Mouse (Mus musculus) forebrain, embryonic 10.5 days (tissue): ENCODE measurements at regions not wholly inside any gene's neighbourhood (a gene's known extent, or its start where the extent isn't known, plus 50 kb on each side); places are given as distances from the start of the nearest gene placed in this dataset.

Experiments
- DNase-seq: peaks from one replicate; pipeline ENCODE4 v3.0.0-alpha.2; 2017; ENCODE audit warnings: low spot score; ENCODE audit errors: extremely low spot score
- H3K27ac ChIP-seq: fragments of 300-500 bp; sonication (generic); 2 replicates; pipeline ENCODE4 v1.5.1; 2016; ENCODE audit warnings: mild to moderate bottlenecking
- H3K27me3 ChIP-seq: fragments of 300-500 bp; sonication (generic); 2 replicates; pipeline ENCODE4 v1.6.1; 2016; ENCODE audit warnings: mild to moderate bottlenecking; ENCODE audit not compliant: poor library complexity, severe bottlenecking
- H3K36me3 ChIP-seq: fragments of 300-500 bp; sonication (generic); replicated peaks from 2 replicates; pipeline ENCODE4 v1.6.1; 2016; ENCODE audit warnings: mild to moderate bottlenecking, moderate library complexity
- H3K4me1 ChIP-seq: fragments of 300-500 bp; sonication (generic); 2 replicates; pipeline ENCODE4 v1.6.1; 2016
- H3K4me3 ChIP-seq: fragments of 300-500 bp; sonication (generic); 2 replicates; pipeline ENCODE4 v1.5.1; 2016; ENCODE audit warnings: mild to moderate bottlenecking, moderate library complexity
- H3K9me3 ChIP-seq: fragments of 300-500 bp; sonication (generic); 2 replicates; pipeline ENCODE4 v1.6.1; 2016; ENCODE audit warnings: mild to moderate bottlenecking, moderate library complexity
- WGBS: fragments of 180-500 bp; shearing (Covaris S2); methylation state at CpG from one replicate; pipeline ENCODE4 v1.1.7; 2016; 5-methylcytosine and 5-hydroxymethylcytosine counted together

- no peak overlapping the region for H3K4me3 ChIP-seq
- WGBS, result 15% methylated on average over 4 of the region's 4 CpGs
- H3K9me3 ChIP-seq, result no peaks in the 10 kb centered on the region
- peaks cover 8% of the 10 kb centered on the region for H3K4me1 ChIP-seq
- H3K27ac ChIP-seq, result no peak overlapping the region
- DNase-seq, result no peak
- H3K36me3 ChIP-seq, result no peaks in the 10 kb centered on the region
- no peaks in the 10 kb centered on the region for H3K27me3 ChIP-seq
These were observed 234.3 kb upstream of the Hey2 start for GRCm38 (mm10) chr10:31076948-31077347.

- Histone ChIP-seq H3K9me3 (no peaks in the 10 kb centered on the region), H3K4me1 (peaks cover 8% of the 10 kb centered on the region), H3K27ac (no peak overlapping the region), H3K4me3 (no peak overlapping the region), H3K36me3 (no peaks in the 10 kb centered on the region), H3K27me3 (no peaks in the 10 kb centered on the region)
- DNase-seq, result no peak
- WGBS, result 76% methylated on average over 8 of the region's 8 CpGs
These were observed 233.8 kb upstream of the Hey2 start for GRCm38 (mm10) chr10:31076415-31076814.

- no peaks in the 10 kb centered on the region for H3K27me3 ChIP-seq
- no peak for DNase-seq
- H3K9me3 ChIP-seq, result no peaks in the 10 kb centered on the region
- 75% methylated on average over 4 of the region's 4 CpGs for WGBS
- H3K36me3 ChIP-seq, result no peaks in the 10 kb centered on the region
- H3K4me3 ChIP-seq, result no peak overlapping the region
- no peak overlapping the region for H3K27ac ChIP-seq
- peaks cover 8% of the 10 kb centered on the region for H3K4me1 ChIP-seq
These were observed 231.5 kb upstream of the Hey2 start for GRCm38 (mm10) chr10:31074004-31074645.

- H3K27me3 ChIP-seq, result no peaks in the 10 kb centered on the region
- DNase-seq, result no peak
- H3K4me3 ChIP-seq, result no peak overlapping the region
- no peaks in the 10 kb centered on the region for H3K36me3 ChIP-seq
- no peak overlapping the region for H3K27ac ChIP-seq
- no peaks in the 10 kb centered on the region for H3K4me1 ChIP-seq
- no peaks in the 10 kb centered on the region for H3K9me3 ChIP-seq
These were observed 226.1 kb upstream of the Hey2 start for GRCm38 (mm10) chr10:31068668-31069223.

- H3K4me3 ChIP-seq, result no peak overlapping the region
- WGBS, result 54% methylated on average over 2 of the region's 2 CpGs
- no peaks in the 10 kb centered on the region for H3K9me3 ChIP-seq
- H3K36me3 ChIP-seq, result no peaks in the 10 kb centered on the region
- H3K27me3 ChIP-seq, result no peaks in the 10 kb centered on the region
- no peaks in the 10 kb centered on the region for H3K4me1 ChIP-seq
- H3K27ac ChIP-seq, result no peak overlapping the region
- DNase-seq, result no peak
These were observed 220.1 kb upstream of the Hey2 start for GRCm38 (mm10) chr10:31062732-31063131.

- no peak overlapping the region for H3K4me3 ChIP-seq
- H3K36me3 ChIP-seq, result no peaks in the 10 kb centered on the region
- WGBS, result 85% methylated on average over 8 of the region's 8 CpGs
- no peak for DNase-seq
- H3K27ac ChIP-seq, result no peak overlapping the region
- no peaks in the 10 kb centered on the region for H3K9me3 ChIP-seq
- no peaks in the 10 kb centered on the region for H3K27me3 ChIP-seq
- H3K4me1 ChIP-seq, result no peaks in the 10 kb centered on the region
These were observed 210.7 kb upstream of the Hey2 start for GRCm38 (mm10) chr10:31053260-31053659.

- DNase-seq, result no peak
- H3K9me3 ChIP-seq, result no peaks in the 10 kb centered on the region
- no peak overlapping the region for H3K27ac ChIP-seq
- H3K4me3 ChIP-seq, result no peak overlapping the region
- no peaks in the 10 kb centered on the region for H3K4me1 ChIP-seq
- H3K36me3 ChIP-seq, result no peaks in the 10 kb centered on the region
- WGBS, result 98% methylated on average over 1 of the region's 1 CpGs
- no peaks in the 10 kb centered on the region for H3K27me3 ChIP-seq
These were observed 208.6 kb upstream of the Hey2 start for GRCm38 (mm10) chr10:31051222-31051621.

- no peak for DNase-seq
- Histone ChIP-seq H3K27ac (no peak overlapping the region), H3K9me3 (no peaks in the 10 kb centered on the region), H3K36me3 (no peaks in the 10 kb centered on the region), H3K4me1 (no peaks in the 10 kb centered on the region), H3K4me3 (no peak overlapping the region), H3K27me3 (no peaks in the 10 kb centered on the region)
- 86% methylated on average over 2 of the region's 2 CpGs for WGBS
These were observed 206.8 kb upstream of the Hey2 start for GRCm38 (mm10) chr10:31049352-31049751.

- no peak overlapping the region for H3K4me3 ChIP-seq
- H3K4me1 ChIP-seq, result no peaks in the 10 kb centered on the region
- DNase-seq, result no peak
- H3K27me3 ChIP-seq, result no peaks in the 10 kb centered on the region
- no peak overlapping the region for H3K27ac ChIP-seq
- H3K9me3 ChIP-seq, result no peaks in the 10 kb centered on the region
- WGBS, result 90% methylated on average over 4 of the region's 4 CpGs
- H3K36me3 ChIP-seq, result no peaks in the 10 kb centered on the region
These were observed 193.0 kb upstream of the Hey2 start for GRCm38 (mm10) chr10:31035611-31036010.

- H3K4me1 ChIP-seq, result no peaks in the 10 kb centered on the region
- no peaks in the 10 kb centered on the region for H3K36me3 ChIP-seq
- H3K9me3 ChIP-seq, result no peaks in the 10 kb centered on the region
- no peaks in the 10 kb centered on the region for H3K27me3 ChIP-seq
- no peak overlapping the region for H3K4me3 ChIP-seq
- DNase-seq, result no peak
- H3K27ac ChIP-seq, result no peak overlapping the region
- WGBS, result 67% methylated on average over 3 of the region's 3 CpGs
These were observed 192.2 kb upstream of the Hey2 start for GRCm38 (mm10) chr10:31034782-31035181.

- H3K36me3 ChIP-seq, result no peaks in the 10 kb centered on the region
- no peaks in the 10 kb centered on the region for H3K4me1 ChIP-seq
- 90% methylated on average over 2 of the region's 2 CpGs for WGBS
- DNase-seq, result no peak
- H3K27ac ChIP-seq, result no peak overlapping the region
- no peaks in the 10 kb centered on the region for H3K27me3 ChIP-seq
- no peak overlapping the region for H3K4me3 ChIP-seq
- no peaks in the 10 kb centered on the region; the same call in 1 of the 2 replicates for H3K9me3 ChIP-seq
These were observed 188.1 kb upstream of the Hey2 start for GRCm38 (mm10) chr10:31030676-31031075.

- peaks cover 5% of the 10 kb centered on the region for H3K4me1 ChIP-seq
- 58% methylated on average over 1 of the region's 1 CpGs for WGBS
- no peak overlapping the region for H3K4me3 ChIP-seq
- no peaks in the 10 kb centered on the region for H3K27me3 ChIP-seq
- no peak for DNase-seq
- no peak overlapping the region for H3K27ac ChIP-seq
- no peaks in the 10 kb centered on the region for H3K36me3 ChIP-seq
- H3K9me3 ChIP-seq, result no peaks in the 10 kb centered on the region; the same call in 1 of the 2 replicates
These were observed 183.8 kb upstream of the Hey2 start for GRCm38 (mm10) chr10:31026440-31026839.

- Histone ChIP-seq H3K4me3 (no peak overlapping the region), H3K9me3 (no peaks in the 10 kb centered on the region), H3K27me3 (no peaks in the 10 kb centered on the region), H3K36me3 (no peaks in the 10 kb centered on the region), H3K4me1 (peaks cover 3% of the 10 kb centered on the region; the same call in 1 of the 2 replicates), H3K27ac (no peak overlapping the region)
- 87% methylated on average over 18 of the region's 18 CpGs for WGBS
- no peak for DNase-seq
These were observed 170.2 kb upstream of the Hey2 start for GRCm38 (mm10) chr10:31012669-31013358.
